Mouse (Mus musculus): ENCODE measurements around the gene Cenpe. TPM values are rescaled to one million over a fixed set of nuclear protein-coding genes. Genes with fewer than 3 reads are reported as not detected.

The Cenpe gene
- polyA plus RNA-seq, 1 experiment from 2014 or later, result 30.8 TPM

DNA sequence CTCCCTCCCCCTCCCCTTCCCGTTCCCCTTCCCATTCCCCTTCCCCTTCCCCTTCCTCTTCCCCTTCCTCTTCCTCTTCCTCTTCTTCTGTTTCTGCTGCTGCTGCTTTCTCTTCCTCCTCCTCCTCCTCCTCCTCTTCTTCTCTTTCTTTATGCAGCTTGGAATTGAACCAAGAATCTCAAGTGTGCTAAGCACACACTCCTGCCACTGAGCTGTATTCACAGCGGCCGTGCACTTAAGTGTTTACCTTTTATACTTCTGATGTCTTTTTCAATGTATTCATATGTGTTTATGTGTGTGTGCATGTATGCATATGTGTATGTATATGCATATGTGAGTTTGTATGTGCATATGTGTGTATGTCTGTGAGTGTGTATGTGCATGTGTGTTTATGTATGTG, 73.5 kb downstream of the Cenpe start:
- Histone ChIP-seq H3K9ac (no peak overlapping the region), H3K4me3 (no peak overlapping the region), H3K27ac (no peak overlapping the region), H3K4me1 (peaks cover 2% of the 10 kb centered on the region; the same call in 1 of the 2 replicates), H3K9me3 (no peaks in the 10 kb centered on the region), H3K4me2 (replicated peaks) (no peak overlapping the region), H3K36me3 (no peaks in the 10 kb centered on the region), H3K27me3 (no peaks in the 10 kb centered on the region)
- WGBS, result 81% methylated on average over 3 of the region's 3 CpGs
- ATAC-seq (ENCODE audit: low FRiP score, low read depth), result no peak

- WGBS, result 68% methylated on average over 8 of the region's 8 CpGs
- ATAC-seq (ENCODE audit: low FRiP score, low read depth), result no peak
- Histone ChIP-seq H3K9ac (no peak overlapping the region), H3K4me3 (no peak overlapping the region), H3K4me2 (replicated peaks) (no peak overlapping the region), H3K9me3 (no peaks in the 10 kb centered on the region), H3K36me3 (no peaks in the 10 kb centered on the region), H3K27ac (no peak overlapping the region), H3K4me1 (no peaks in the 10 kb centered on the region), H3K27me3 (no peaks in the 10 kb centered on the region)
Observed at GRCm38 (mm10) chr3:135288138-135288750, 75.9 kb downstream of the Cenpe start.

DNA sequence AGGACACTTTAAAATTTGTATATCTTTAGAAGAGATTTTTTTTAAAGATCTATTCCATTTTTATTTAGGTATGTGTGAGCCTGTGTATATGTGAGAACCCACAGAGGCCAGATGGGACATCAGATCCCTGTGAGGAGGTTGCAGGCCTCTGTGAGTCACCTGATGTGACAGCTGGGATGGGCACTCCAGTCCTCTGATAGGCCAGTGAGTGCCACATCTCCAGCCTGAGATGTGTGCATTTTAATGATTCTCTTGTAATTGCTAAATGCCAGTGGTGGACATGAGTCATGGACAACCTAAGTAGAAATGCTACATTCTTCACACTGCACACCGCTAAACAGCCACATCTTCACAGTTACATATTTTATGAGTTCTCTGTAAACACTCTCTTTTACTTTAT, 76.8 kb downstream of the Cenpe start:
- H3K4me1 ChIP-seq, result no peaks in the 10 kb centered on the region

DNA sequence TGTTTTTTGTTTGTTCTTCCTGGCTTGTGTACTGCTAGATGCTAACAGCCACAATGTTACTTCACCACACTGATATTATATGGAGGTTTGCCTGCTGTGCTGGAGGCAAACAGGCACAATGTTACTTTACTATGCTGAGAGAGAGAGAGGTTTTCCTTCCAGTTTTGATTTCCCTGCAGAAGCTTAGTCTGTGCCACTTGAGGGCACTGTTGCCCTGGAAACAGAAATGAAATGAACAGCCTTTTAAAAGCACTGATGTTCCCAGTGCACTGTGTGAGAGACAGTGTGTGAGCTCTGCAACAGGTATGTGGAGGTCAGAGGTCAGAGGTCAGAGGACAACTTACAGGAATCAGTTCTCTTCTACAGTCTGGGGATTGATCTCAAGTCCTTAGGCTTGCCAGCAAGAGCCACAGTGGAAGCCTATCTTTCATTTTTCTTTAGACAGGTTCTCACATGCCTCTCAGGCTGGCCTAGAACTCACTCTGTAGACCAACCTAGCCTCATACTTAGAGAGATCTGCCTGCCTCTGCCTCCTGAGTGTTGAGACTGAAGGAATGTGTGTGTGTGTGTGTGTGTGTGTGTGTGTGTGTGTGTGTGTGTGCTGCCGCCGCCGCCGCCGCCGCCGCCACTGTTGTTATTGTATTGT, 78.0 kb downstream of the Cenpe start:
- peak; percentile 79 for ATAC-seq (ENCODE audit: low FRiP score, low read depth)
- 94% methylated on average over 3 of the region's 7 CpGs for WGBS
- no peak overlapping the region for H3K4me2 ChIP-seq (replicated peaks)

More for the DNA sequence above, 76.8 kb downstream of the Cenpe start:
- no peak overlapping the region for H3K27ac ChIP-seq
- H3K4me2 ChIP-seq (replicated peaks), result no peak overlapping the region
- no peaks in the 10 kb centered on the region for H3K27me3 ChIP-seq
- ATAC-seq (ENCODE audit: low FRiP score, low read depth), result no peak
- H3K9me3 ChIP-seq, result no peaks in the 10 kb centered on the region
- H3K36me3 ChIP-seq, result no peaks in the 10 kb centered on the region
- H3K4me3 ChIP-seq, result no peak overlapping the region
- H3K9ac ChIP-seq, result no peak overlapping the region
- 86% methylated on average over 1 of the region's 1 CpGs for WGBS

DNA sequence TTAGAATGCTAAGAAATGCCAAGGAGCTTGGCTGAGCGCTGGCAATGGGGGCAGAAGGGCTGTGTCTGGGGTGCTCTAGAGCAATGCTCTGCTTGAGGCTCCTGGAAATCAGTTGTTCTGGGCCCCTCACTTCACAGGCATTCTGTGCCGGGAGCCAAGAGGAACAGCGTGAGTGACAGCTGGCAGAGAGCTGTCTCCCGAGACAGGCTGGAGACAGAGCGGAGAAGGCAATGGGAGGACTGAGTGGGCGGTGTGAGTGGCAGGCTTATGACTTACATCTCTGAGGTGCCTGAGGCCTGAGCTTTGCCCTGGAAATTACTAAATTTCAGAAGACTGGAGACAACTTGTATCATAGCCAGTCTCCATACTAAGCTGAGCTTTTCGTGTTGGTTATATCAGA, 81.4 kb downstream of the Cenpe start:
- no peak for ATAC-seq (ENCODE audit: low FRiP score, low read depth)

More for the DNA sequence above, 78.0 kb downstream of the Cenpe start:
- no peaks in the 10 kb centered on the region for H3K4me1 ChIP-seq
- H3K4me3 ChIP-seq, result no peak overlapping the region
- H3K27me3 ChIP-seq, result no peaks in the 10 kb centered on the region
- H3K9me3 ChIP-seq, result no peaks in the 10 kb centered on the region
- no peak overlapping the region for H3K27ac ChIP-seq
- no peaks in the 10 kb centered on the region for H3K36me3 ChIP-seq
- H3K9ac ChIP-seq, result no peak overlapping the region

GRCm38 (mm10) chr3:135295559-135295958, 83.2 kb downstream of the Cenpe start:
- Histone ChIP-seq H3K9ac (no peak overlapping the region), H3K4me1 (no peaks in the 10 kb centered on the region), H3K4me2 (replicated peaks) (no peak overlapping the region), H3K27ac (no peak overlapping the region), H3K4me3 (no peak overlapping the region), H3K9me3 (no peaks in the 10 kb centered on the region), H3K36me3 (no peaks in the 10 kb centered on the region), H3K27me3 (no peaks in the 10 kb centered on the region)
- 74% methylated on average over 1 of the region's 1 CpGs for WGBS
- ATAC-seq (ENCODE audit: low FRiP score, low read depth), result no peak

More for the DNA sequence above, 81.4 kb downstream of the Cenpe start:
- Histone ChIP-seq H3K27me3 (no peaks in the 10 kb centered on the region), H3K4me2 (replicated peaks) (no peak overlapping the region), H3K27ac (no peak overlapping the region), H3K9ac (no peak overlapping the region), H3K4me3 (no peak overlapping the region), H3K4me1 (no peaks in the 10 kb centered on the region), H3K9me3 (no peaks in the 10 kb centered on the region), H3K36me3 (no peaks in the 10 kb centered on the region)
- WGBS, result 60% methylated on average over 7 of the region's 7 CpGs

DNA sequence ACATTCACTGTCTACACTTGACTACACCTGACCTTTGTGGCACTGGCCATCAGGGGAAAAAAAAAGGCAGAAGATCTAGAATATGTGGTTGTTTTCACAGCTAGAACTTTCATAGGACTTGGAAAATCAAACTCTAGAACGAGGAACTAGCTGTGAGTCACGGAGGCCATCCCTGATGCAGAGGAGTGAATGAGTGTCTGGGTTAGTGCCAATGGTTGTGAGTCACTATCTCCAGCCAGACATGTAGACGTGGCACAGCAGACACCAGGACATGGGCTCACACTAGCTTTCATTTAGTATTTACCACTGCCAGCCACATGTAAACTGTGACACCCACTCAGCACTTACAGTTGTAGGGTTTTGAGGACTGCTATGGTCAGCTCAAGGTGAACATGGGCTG, 86.2 kb downstream of the Cenpe start:
- Histone ChIP-seq H3K4me1 (no peaks in the 10 kb centered on the region), H3K4me2 (replicated peaks) (no peak overlapping the region), H3K4me3 (no peak overlapping the region), H3K9me3 (no peaks in the 10 kb centered on the region), H3K9ac (no peak overlapping the region), H3K27ac (no peak overlapping the region), H3K36me3 (no peaks in the 10 kb centered on the region), H3K27me3 (no peaks in the 10 kb centered on the region)
- ATAC-seq (ENCODE audit: low FRiP score, low read depth), result no peak
- WGBS, result 86% methylated on average over 3 of the region's 3 CpGs

GRCm38 (mm10) chr3:135300081-135300480, 87.7 kb downstream of the Cenpe start:
- Histone ChIP-seq H3K4me3 (no peak overlapping the region), H3K36me3 (no peaks in the 10 kb centered on the region), H3K9me3 (no peaks in the 10 kb centered on the region), H3K9ac (no peak overlapping the region), H3K27ac (no peak overlapping the region), H3K4me2 (replicated peaks) (no peak overlapping the region), H3K27me3 (no peaks in the 10 kb centered on the region), H3K4me1 (no peaks in the 10 kb centered on the region)
- no peak for ATAC-seq (ENCODE audit: low FRiP score, low read depth)
- 63% methylated on average over 6 of the region's 6 CpGs for WGBS

DNA sequence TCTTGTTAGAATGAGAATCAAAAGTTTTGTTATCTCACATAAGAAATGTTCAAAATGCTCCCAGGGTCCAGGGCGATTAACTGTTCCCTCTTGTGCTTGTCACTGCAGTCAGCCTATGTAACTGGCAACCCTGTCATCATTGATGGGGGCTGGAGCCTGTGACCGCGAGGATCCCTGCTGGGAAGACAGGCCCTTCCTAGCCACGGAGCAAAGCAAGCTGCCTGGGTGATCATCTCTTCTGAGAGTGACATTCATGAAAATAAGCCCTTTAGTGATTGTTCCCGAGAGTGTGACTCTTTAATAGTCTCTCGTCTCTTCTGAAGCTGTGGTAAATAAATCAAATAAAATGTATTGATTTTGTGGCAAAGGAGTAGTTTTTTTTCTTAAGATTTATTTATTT, 91.7 kb downstream of the Cenpe start:
- no peak for ATAC-seq (ENCODE audit: low FRiP score, low read depth)
- WGBS, result 32% methylated on average over 6 of the region's 6 CpGs
- no peak overlapping the region for H3K4me3 ChIP-seq
- H3K36me3 ChIP-seq, result no peaks in the 10 kb centered on the region
- H3K9ac ChIP-seq, result no peak overlapping the region
- H3K4me1 ChIP-seq, result no peaks in the 10 kb centered on the region; the same call in 1 of the 2 replicates
- no peak overlapping the region for H3K27ac ChIP-seq
- H3K4me2 ChIP-seq (replicated peaks), result no peak overlapping the region
- H3K9me3 ChIP-seq, result no peaks in the 10 kb centered on the region
- no peaks in the 10 kb centered on the region; the same call in 1 of the 2 replicates for H3K27me3 ChIP-seq

DNA sequence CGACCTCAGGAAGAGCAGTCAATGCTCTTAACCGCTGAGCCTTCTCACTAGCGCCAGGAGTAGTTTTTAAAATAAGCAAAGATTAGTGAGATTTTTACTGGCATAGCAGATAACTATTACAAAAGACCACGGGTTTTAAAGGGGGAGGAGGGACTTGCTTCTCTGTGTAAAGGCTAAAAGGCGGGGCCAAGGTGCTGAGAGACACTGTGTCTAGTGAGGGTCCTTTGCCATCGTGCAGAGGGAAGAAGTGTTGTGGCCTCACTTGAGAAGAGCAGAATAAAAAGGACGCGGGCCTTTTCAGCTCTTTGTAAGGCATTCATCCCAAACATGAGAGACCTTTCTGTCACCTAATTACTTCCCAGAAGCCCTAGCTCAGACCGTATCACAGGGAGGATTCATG, 92.2 kb downstream of the Cenpe start:
- H3K27me3 ChIP-seq, result no peaks in the 10 kb centered on the region; the same call in 1 of the 2 replicates
- no peak overlapping the region for H3K9ac ChIP-seq
- H3K4me2 ChIP-seq (replicated peaks), result no peak overlapping the region
- no peak overlapping the region for H3K27ac ChIP-seq
- ATAC-seq (ENCODE audit: low FRiP score, low read depth), result no peak
- no peaks in the 10 kb centered on the region for H3K36me3 ChIP-seq
- H3K9me3 ChIP-seq, result no peaks in the 10 kb centered on the region
- no peaks in the 10 kb centered on the region; the same call in 1 of the 2 replicates for H3K4me1 ChIP-seq
- H3K4me3 ChIP-seq, result no peak overlapping the region
- 32% methylated on average over 9 of the region's 9 CpGs for WGBS

DNA sequence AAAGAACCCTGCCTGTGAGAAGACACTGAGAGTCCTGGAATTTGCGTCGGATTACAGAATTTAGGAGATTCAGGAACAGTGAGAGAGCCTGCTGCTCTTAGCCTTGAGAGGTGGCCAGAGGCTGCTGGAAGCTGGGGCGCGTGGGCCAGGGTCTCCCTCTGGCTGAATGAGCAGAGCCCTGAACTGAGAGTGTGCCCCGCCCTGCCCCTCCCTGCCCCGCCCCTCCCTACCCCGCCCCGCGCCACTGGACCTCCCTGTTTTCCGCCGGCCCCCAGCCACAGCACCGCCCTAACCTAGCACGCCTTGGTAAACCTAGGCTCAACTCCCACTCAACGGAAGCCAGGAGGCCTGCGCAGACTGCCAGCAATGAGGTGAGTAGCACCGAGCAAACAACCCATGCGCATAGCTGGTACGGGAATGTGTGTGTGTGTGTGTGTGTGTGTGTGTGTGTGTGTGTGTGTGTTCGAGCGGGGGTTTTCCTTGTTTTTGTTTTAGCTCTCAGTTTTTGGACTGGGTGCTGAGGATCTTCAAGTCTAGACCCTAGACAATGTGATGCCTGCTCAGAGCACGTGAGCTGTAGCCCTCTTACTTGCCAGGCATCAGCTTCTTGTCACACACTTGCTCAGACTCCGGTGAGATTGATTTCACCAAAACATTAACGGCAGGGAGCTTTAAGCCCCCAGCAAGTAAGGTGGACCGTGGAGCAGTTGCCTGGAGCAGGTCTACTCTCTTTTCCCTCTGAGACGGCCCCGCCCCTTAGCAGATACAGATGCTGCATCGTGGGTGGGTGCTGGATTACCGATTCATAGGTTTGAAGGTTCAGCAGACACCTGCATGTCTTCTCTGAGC, 95.3 kb downstream of the Cenpe start, which contains the start of gene Slc9b2:
TSS of gene Slc9b2 (plus strand) at position 290 of the 849 bp plus-strand sequence.
- no peaks in the 10 kb centered on the region for H3K9me3 ChIP-seq
- WGBS, result 5% methylated on average over 26 of the region's 28 CpGs
- peak within 1 kb of the TSS; percentile 71 for H3K4me2 ChIP-seq (replicated peaks)

DNA sequence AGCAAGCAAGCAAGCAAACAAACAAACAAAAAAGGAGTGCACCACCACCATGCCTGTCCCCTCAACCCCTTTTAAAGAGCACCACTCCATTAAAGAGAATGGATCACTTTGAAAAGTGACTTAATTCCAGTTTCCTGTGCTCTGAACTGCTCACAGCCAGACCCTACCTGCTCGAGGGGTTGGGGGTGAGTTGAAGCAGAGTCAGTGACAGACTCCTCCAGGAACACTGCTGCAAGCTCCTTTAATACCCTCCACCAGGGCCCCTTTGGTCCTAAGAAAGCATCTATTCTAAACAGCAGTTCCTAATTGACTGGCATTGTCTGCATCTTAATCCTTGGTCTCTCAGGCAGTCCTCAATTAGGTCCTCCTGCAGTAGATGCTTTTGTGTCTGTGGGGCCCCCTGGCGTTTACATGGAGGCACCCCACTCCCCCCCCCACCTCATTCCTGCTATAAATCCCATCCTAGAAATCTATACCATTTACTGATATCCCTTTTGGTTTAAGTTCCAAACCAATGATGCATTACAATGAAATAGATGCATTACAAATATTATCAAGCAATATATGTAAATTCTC, 100.7 kb downstream of the Cenpe start:
- WGBS, result 33% methylated on average over 2 of the region's 2 CpGs
- H3K4me3 ChIP-seq, result no peak overlapping the region
- ATAC-seq (ENCODE audit: low FRiP score, low read depth), result no peak
- no peaks in the 10 kb centered on the region; the same call in 1 of the 2 replicates for H3K4me1 ChIP-seq
- no peak overlapping the region for H3K9ac ChIP-seq
- H3K27me3 ChIP-seq, result no peaks in the 10 kb centered on the region
- no peak overlapping the region for H3K27ac ChIP-seq
- H3K36me3 ChIP-seq, result 0 out of 2 replicates have a peak, but pooled peaks cover 3% of the 10 kb centered on the region
- H3K4me2 ChIP-seq (replicated peaks), result no peak overlapping the region
- H3K9me3 ChIP-seq, result no peaks in the 10 kb centered on the region

More for the DNA sequence above, 95.3 kb downstream of the Cenpe start, which contains the start of gene Slc9b2:
- Histone ChIP-seq H3K27me3 (no peaks in the 10 kb centered on the region; the same call in 1 of the 2 replicates), H3K4me1 (no peaks in the 10 kb centered on the region; the same call in 1 of the 2 replicates), H3K4me3 (peak within 1 kb of the TSS; percentile 40), H3K9ac (peak within 1 kb of the TSS; percentile 36; the same call in 1 of the 2 replicates), H3K36me3 (no peaks in the 10 kb centered on the region), H3K27ac (no peak within 1 kb of the TSS)
- peak; percentile 93 for ATAC-seq (ENCODE audit: low FRiP score, low read depth)

All from limb, embryonic 13.5 days (tissue).